Mouse (Mus musculus): Measurements from ENCODE around the gene Usp5.

Usp5 gene

GRCm38 (mm10) chr6:124828868-124829798 is at the start of gene Usp5, which contains the start of gene Cdca3:
TSS of gene Usp5 (minus strand) at chr6:124829484.
TSS of gene Cdca3 (plus strand) at chr6:124829547.
- DNase-seq, result peak; percentile 100

GRCm38 (mm10) chr6:124874348-124874747 is 45.1 kb upstream of the Usp5 start:
- DNase-seq, result no peak

DNA sequence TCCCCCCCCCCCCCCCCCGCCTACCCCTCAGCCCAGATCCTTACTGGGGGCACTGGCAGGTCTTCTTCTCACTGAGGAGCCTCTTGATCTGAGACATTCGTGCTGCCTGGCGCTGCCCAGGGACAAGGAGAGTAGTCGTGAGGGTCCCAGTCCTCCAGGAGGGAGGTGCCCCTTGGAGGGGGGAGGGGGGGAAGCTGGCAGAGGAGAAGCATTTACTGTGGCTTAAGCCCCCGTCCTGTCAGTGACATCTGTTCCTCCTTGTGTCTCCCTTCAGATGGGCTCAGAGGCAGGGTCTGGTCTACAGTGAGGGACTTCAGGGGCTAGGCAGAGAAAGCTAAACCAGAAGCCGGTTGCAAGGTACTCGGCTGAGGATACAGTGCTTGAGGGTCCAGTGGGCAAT is 37.3 kb upstream of the Usp5 start:
- no peak for DNase-seq

DNA sequence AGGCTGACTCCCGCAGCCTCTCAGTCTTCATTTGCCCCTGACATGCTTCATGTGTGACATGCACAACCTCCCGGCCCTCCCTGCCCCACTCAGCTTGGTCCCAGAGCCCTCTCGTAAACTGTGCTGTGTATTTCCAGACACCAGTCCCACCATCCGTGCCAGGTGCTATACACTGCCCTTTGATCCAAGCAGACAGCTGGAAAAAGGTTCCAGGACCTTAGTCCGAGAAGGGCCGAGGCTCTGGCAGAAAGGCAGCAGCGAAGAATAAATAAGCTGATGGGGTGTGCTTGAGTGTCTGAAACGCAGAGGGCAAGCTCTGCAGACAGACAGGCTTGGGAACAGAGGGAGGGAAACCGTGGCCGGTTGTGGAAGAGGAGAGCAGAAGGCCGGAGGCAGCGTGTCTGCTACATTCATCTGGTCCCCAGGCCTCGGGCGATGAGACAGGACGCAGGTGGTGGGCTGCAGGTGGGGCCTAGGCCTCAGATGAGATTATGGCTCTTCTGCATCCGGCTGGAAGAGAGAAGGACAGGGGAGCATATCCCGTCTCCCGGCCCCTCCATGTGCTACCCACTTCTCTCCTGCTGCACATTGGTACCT is 36.6 kb upstream of the Usp5 start:
- DNase-seq, result no peak

DNA sequence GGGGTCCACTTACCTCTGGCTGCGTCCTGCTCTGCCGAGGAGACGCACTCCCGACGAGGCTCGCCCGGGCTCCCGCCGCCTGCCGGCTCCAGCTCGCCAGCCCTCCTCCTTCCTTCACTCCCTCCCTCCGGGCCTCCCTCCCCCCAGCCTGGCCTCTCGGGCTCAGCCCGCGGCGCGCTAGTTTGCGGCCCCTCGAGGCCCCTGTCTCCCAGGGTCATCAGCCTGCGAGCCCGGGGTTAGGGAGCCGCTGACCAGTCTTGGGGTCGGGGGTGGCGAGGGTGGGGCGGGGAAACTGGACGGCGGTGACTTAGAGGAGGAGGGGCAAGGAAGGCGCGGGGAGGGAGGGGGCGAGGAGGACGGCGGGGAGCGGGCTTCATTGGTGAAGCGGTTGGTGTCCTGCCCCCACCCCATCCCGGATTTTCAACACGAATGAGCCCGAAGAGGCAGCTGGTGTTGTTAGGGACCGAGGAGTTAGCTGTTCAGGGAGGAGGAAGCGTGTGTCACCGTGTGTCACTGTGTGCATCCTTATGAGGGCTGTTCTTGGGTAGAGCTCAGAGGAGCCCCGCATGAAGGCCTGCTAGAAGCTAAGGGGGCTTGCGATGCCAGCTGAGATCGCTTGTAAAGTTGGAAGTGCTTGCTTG is 34.5 kb upstream of the Usp5 start, which contains the start of gene Gpr162:
Gpr162 (minus strand) TSS at position 326 of the 641 bp plus-strand sequence.
- DNase-seq, result peak; percentile 76

GRCm38 (mm10) chr6:124863125-124863657 is 33.9 kb upstream of the Usp5 start:
- DNase-seq, result no peak

- no peak for DNase-seq
These were observed 33.3 kb upstream of the Usp5 start for GRCm38 (mm10) chr6:124862406-124863124.

- no peak for DNase-seq
These were observed 32.5 kb upstream of the Usp5 start for GRCm38 (mm10) chr6:124861802-124862201.

DNA sequence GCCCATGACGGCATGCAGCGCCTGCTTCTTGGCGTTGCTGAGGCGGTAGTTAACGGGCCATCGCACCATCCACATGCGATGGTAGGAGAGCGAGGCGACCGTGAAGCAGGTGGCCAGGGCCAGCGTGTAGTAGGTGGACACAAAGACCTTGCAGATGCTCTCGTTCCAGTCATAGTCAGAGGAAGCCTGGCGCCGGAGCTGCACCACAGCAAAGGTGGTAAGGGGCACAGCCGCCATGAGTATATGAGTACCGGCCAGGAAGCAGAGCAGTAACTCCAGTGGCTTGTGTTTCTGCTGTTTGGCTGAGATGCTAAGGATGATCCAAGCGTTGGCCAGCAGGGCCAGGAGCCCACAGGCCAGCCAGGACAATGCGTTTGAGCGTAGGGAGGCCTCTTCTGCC is 32.0 kb upstream of the Usp5 start:
- no peak for DNase-seq

GRCm38 (mm10) chr6:124860511-124860910 is 31.2 kb upstream of the Usp5 start:
- no peak for DNase-seq

GRCm38 (mm10) chr6:124859725-124860124 is 30.4 kb upstream of the Usp5 start:
- DNase-seq, result peak; percentile 78

GRCm38 (mm10) chr6:124858561-124859318 is 29.5 kb upstream of the Usp5 start:
- DNase-seq, result no peak

GRCm38 (mm10) chr6:124857840-124858530 is 28.7 kb upstream of the Usp5 start:
- DNase-seq, result no peak

- DNase-seq, result peak; percentile 86
These were observed 27.9 kb upstream of the Usp5 start, which contains the start of gene P3h3 for GRCm38 (mm10) chr6:124856916-124857839. TSS of gene P3h3 (minus strand) at chr6:124857752.

- peak; percentile 57 for DNase-seq
These were observed 27.0 kb upstream of the Usp5 start for GRCm38 (mm10) chr6:124856321-124856720.

DNA sequence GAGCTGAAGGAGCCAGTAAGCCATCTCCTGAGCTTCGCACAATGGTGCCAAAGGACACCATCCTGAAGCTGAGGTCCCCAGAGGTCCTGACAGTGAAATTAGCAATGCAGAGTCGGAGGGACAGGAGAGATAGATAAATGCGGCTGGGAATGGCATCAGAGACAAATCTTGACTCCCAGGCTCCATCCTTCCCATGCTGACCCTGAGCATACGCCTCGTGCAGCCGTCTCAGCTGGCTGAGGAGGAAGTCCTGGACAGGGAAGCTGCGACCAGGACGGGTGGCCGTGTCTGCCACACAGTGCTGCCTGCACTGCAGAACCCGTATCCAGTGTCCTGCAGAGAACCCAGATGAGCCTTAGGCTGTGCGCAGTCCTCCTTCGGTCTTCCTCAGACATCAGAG is 25.4 kb upstream of the Usp5 start:
- DNase-seq, result no peak

GRCm38 (mm10) chr6:124850535-124850934 is 21.3 kb upstream of the Usp5 start:
- no peak for DNase-seq

DNA sequence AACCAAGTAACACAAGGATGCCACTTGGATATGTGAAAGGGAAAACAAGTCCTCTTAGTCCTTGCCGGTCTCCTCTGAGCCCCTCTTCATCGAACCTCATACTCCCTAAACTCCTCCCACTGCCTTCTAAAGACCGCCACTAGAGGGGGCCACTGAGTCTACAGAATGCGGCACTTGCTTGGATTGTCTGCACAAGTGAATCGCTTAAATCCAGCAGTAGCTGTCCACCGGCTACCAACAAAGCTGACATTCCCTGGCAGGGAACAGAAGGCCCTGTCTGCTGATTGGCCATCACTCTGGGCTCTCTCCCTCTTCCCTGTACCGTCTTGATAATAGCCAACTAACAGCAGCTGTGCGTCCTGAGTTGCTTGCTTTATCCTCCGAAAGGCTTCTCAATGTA is 18.0 kb upstream of the Usp5 start:
- DNase-seq, result peak; percentile 91

GRCm38 (mm10) chr6:124840241-124841167 is 11.2 kb upstream of the Usp5 start, which contains the start of gene Gnb3:
TSS of gene Gnb3 (minus strand) at chr6:124840275.
- DNase-seq, result no peak
